Mouse (Mus musculus) heart, embryonic 11.5 days (tissue): ENCODE measurements at regions not wholly inside any gene's neighbourhood (a gene's known extent, or its start where the extent isn't known, plus 50 kb on each side); places are given as distances from the start of the nearest gene placed in this dataset.
A peak's percentile ranks its signal among the peaks of the same experiment; 100 is the strongest.

Source experiments
- ATAC-seq: fragments of 200-750 bp; cut with Nextera tagmentation; replicated peaks from 2 replicates; pipeline ENCODE4 v1.8.0; 2017; ENCODE audit warnings: moderate library complexity; ENCODE audit not compliant: insufficient number of reproducible peaks, low FRiP score, low TSS enrichment
- H3K27ac ChIP-seq: fragments of 300-500 bp; sonication (generic); 2 replicates; pipeline ENCODE4 v1.5.1; 2014; ENCODE audit warnings: mild to moderate bottlenecking, low read depth, low read length
- H3K27me3 ChIP-seq: fragments of 300-500 bp; sonication (generic); 2 replicates; pipeline ENCODE4 v1.6.1; 2014; ENCODE audit warnings: mild to moderate bottlenecking, low read length, mixed read lengths; ENCODE audit not compliant: control insufficient read depth, insufficient read depth
- H3K36me3 ChIP-seq: fragments of 300-500 bp; sonication (generic); 2 replicates; pipeline ENCODE4 v1.6.1; 2014; ENCODE audit warnings: mild to moderate bottlenecking, low read length, moderate library complexity, mixed read lengths; ENCODE audit not compliant: control insufficient read depth, insufficient read depth
- H3K4me1 ChIP-seq: fragments of 300-500 bp; sonication (generic); 2 replicates; pipeline ENCODE4 v1.6.1; 2014; ENCODE audit warnings: low read length; ENCODE audit not compliant: control insufficient read depth, insufficient read depth
- H3K4me2 ChIP-seq: fragments of 300-500 bp; sonication (generic); 2 replicates; pipeline ENCODE4 v1.6.1; 2014; ENCODE audit warnings: mild to moderate bottlenecking, moderate library complexity
- H3K4me3 ChIP-seq: fragments of 300-500 bp; sonication (generic); 2 replicates; pipeline ENCODE4 v1.5.1; 2014; ENCODE audit warnings: low read depth, low read length
- H3K9ac ChIP-seq: fragments of 300-500 bp; sonication (generic); 2 replicates; pipeline ENCODE4 v1.6.1; 2014; ENCODE audit warnings: mild to moderate bottlenecking, low read depth, low read length, moderate library complexity
- H3K9me3 ChIP-seq: fragments of 300-500 bp; sonication (generic); replicated peaks from 2 replicates; pipeline ENCODE4 v1.6.1; 2016; ENCODE audit warnings: low read length; ENCODE audit not compliant: control insufficient read depth
- WGBS: fragments of 180-500 bp; shearing (Covaris S2); extraction: QIAGEN DNeasy Blood & Tissue Kit; methylation state at CpG from one replicate; pipeline ENCODE4 v1.1.7; 2014; ENCODE audit not compliant: insufficient replicate concordance; 5-methylcytosine and 5-hydroxymethylcytosine counted together

DNA sequence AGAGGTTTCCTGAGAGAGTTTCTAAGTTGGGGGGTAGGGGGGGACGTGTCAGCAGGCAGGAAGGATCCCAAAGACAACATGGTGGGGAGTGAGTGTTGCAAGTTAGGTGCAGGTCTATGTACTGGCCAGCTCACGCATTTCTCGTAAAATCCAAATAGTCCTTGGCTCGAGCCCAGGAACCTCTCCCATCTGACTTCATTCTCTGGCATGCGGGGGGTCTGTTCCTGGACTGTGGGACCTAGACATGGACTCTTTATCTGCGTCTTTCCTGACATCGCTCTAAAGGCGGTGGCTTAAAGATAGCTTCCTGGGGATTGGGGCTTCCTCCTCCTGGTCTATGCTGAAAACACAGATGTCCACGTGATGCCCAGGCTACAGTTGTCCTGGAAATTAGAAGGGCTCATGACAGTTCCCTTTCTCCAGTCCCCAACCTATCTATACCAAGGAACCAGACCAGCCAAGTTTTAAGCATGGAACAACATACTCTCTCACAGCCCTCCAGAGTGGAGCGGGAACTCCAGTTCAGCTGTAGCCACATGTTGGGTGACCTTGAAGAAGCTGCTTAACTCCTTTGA is 93.7 kb upstream of the Zmiz1 start:
- 37% methylated on average over 10 of the region's 10 CpGs for WGBS

DNA sequence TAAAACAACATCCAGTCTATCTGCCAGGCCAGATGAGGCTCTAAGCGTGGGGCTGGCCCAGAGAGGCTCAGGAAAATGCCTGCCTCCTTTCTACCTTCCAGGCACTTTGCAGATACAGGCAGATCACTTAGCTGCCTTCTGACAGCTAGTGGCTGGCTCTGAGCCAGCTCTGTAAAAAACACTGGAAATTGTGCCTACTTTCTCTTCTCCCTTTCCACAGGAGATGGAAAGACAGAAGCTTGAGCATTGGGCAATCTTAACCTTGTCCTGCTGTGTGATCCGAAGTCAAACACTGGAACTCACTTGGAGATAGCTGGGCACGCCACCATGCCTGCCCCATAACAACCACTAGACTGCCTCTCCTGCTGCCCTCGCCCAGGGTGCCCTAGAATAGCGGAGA is 93.0 kb upstream of the Zmiz1 start:
- no peaks in the 10 kb centered on the region for H3K27me3 ChIP-seq
- WGBS = 57% methylated on average over 5 of the region's 5 CpGs
- no peaks in the 10 kb centered on the region for H3K36me3 ChIP-seq
- no peak overlapping the region for H3K4me3 ChIP-seq
- H3K9ac ChIP-seq = no peak overlapping the region
- no peak overlapping the region for H3K4me2 ChIP-seq
- peak overlapping the region; percentile 12; the same call in 1 of the 2 replicates for H3K27ac ChIP-seq
- peaks cover 21% of the 10 kb centered on the region for H3K4me1 ChIP-seq
- no peaks in the 10 kb centered on the region; the same call in 1 of the 2 replicates for H3K9me3 ChIP-seq
- no peak for ATAC-seq

More for the DNA sequence above, 93.7 kb upstream of the Zmiz1 start:
- H3K4me1 ChIP-seq = peaks cover 17% of the 10 kb centered on the region
- H3K27me3 ChIP-seq = no peaks in the 10 kb centered on the region
- no peak overlapping the region for H3K4me2 ChIP-seq
- H3K27ac ChIP-seq = no peak overlapping the region
- peak; percentile 44 for ATAC-seq
- no peak overlapping the region for H3K4me3 ChIP-seq
- no peaks in the 10 kb centered on the region for H3K36me3 ChIP-seq
- H3K9me3 ChIP-seq = no peaks in the 10 kb centered on the region; the same call in 1 of the 2 replicates
- H3K9ac ChIP-seq = no peak overlapping the region

DNA sequence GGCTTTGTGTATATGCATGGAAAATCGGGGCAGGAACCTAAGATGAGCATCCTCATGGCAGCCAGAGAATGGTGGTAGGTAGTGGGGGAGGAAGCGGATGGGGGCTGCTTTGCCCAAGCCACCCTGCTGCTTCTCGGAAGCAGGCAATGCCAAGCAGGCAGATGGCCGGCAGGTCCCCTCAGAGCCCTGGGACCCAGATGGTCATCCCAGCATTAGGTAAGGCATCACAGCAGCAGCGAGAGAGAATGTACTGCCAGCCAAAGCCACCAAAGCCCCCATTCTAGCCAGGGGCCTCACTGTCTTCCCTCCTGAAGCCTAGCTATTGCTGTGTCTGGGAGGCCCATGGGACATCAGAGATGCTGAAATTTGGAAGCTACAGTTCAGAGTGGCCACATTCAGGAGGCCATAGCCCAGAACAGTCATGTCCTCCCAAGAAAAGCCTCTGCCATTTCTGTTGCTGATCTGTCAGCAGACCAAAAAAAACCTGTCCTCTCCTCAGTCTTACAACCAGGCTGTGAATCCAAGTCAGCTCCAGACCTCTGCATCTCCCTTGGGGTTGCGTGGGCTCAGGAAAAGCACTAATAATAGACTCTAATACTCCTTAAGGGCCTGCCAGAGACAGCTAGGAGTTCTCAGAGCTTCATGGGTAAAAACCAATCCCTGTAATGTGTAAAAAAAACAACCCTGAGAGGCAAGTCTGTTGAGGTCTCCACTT is 88.5 kb upstream of the Zmiz1 start:
- Histone ChIP-seq H3K4me2 (no peak overlapping the region), H3K4me3 (no peak overlapping the region), H3K4me1 (peaks cover 32% of the 10 kb centered on the region), H3K27me3 (no peaks in the 10 kb centered on the region), H3K9me3 (no peaks in the 10 kb centered on the region; the same call in 1 of the 2 replicates), H3K36me3 (no peaks in the 10 kb centered on the region), H3K27ac (0 out of 2 replicates have a peak overlapping the region, but pooled peaks have one; percentile 41), H3K9ac (0 out of 2 replicates have a peak overlapping the region, but pooled peaks have one; percentile 10)
- 80% methylated on average over 6 of the region's 6 CpGs for WGBS
- no peak for ATAC-seq

DNA sequence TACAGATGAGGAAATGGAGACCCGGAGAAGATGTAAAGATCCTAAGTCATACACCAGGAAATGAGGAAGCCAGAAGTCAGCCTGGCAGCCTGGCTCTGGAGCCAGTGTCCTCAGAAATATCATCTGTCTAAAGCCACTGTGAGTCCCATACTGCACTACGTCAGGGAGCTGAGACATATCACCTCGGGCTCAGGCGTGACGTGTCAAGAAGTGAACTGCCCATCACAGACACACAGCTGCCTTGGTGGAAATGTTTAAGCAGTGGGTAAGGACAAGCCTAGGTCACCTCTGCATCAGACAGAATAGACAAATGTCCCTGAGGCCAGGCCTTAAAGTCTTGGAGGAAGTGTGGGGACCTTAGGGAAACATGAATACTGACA is 88.0 kb upstream of the Zmiz1 start:
- Histone ChIP-seq H3K4me1 (peaks cover 26% of the 10 kb centered on the region), H3K27me3 (no peaks in the 10 kb centered on the region), H3K36me3 (no peaks in the 10 kb centered on the region), H3K9ac (no peak overlapping the region), H3K4me2 (no peak overlapping the region), H3K9me3 (no peaks in the 10 kb centered on the region; the same call in 1 of the 2 replicates), H3K4me3 (no peak overlapping the region), H3K27ac (0 out of 2 replicates have a peak overlapping the region, but pooled peaks have one; percentile 41)
- WGBS = 43% methylated on average over 5 of the region's 5 CpGs
- no peak for ATAC-seq

DNA sequence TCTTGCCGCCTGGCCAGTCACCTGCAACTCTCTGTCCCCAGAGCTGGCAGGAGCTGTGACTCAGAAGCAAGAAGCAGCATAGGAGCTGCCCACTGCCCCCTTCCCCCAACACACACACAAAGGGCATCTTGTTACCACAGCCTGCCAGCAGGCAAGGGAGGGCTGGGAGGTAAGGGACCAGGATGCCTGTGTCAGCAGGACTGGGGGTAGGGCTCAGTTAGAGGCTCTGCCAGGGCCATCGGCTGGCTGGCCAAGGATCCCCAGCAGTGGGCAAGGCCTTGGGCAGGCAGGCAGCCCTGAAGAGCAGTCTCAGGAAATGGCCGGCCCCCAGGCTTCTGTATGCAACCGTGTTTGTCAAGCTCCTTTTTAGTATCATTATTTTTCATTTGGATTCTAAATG is 87.3 kb upstream of the Zmiz1 start:
- no peak for ATAC-seq
- H3K27me3 ChIP-seq = no peaks in the 10 kb centered on the region
- WGBS = 58% methylated on average over 4 of the region's 4 CpGs
- no peaks in the 10 kb centered on the region for H3K36me3 ChIP-seq
- H3K27ac ChIP-seq = no peak overlapping the region
- H3K4me3 ChIP-seq = no peak overlapping the region
- H3K9me3 ChIP-seq = no peaks in the 10 kb centered on the region; the same call in 1 of the 2 replicates
- peaks cover 22% of the 10 kb centered on the region for H3K4me1 ChIP-seq
- H3K4me2 ChIP-seq = no peak overlapping the region
- H3K9ac ChIP-seq = peak overlapping the region; percentile 16; the same call in 1 of the 2 replicates

DNA sequence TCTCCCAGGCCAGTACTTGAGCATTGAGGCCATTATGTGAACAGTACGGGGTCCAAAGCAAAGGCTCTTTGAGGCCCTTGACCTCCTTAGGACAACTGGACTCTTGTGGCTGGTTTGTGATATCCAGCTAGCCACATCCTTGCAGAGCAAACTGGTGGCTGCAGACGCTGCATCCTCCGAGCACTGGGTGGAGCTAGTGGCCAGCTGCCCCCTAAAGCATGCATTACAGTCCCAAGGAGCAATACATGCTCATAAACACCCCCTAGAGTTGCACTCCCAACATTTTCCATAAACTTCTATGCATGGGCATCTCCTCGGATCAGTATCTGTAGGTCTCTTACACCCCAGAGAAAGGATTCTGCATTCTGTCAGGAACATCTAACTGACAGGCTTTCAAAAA is 86.4 kb upstream of the Zmiz1 start:
- Histone ChIP-seq H3K36me3 (no peaks in the 10 kb centered on the region), H3K9ac (no peak overlapping the region), H3K27me3 (no peaks in the 10 kb centered on the region), H3K4me3 (no peak overlapping the region), H3K27ac (no peak overlapping the region), H3K9me3 (no peaks in the 10 kb centered on the region; the same call in 1 of the 2 replicates), H3K4me1 (peaks cover 31% of the 10 kb centered on the region), H3K4me2 (no peak overlapping the region)
- no peak for ATAC-seq
- WGBS = 44% methylated on average over 4 of the region's 4 CpGs

DNA sequence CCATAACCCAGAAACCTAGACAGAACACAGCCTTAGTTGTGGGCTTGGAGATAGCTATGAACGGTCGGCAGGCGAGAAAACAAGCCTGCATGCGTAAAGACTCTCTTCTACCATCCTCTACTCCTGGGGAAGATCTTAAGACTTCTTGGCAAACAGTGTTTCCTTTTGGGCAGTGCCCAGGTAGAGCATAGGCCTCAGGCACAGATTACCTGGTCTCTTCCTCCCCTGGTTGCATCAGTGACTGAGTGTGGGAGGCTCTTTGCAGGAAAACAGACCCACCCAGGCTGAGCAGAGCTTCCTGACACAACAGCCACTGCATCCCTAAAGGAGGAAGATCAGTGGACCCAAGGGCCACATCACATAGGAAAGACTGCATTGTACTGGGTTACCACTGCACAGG is 85.8 kb upstream of the Zmiz1 start:
- Histone ChIP-seq H3K4me3 (no peak overlapping the region), H3K27me3 (no peaks in the 10 kb centered on the region), H3K4me1 (peaks cover 36% of the 10 kb centered on the region), H3K36me3 (no peaks in the 10 kb centered on the region), H3K9ac (no peak overlapping the region), H3K27ac (no peak overlapping the region), H3K4me2 (no peak overlapping the region), H3K9me3 (no peaks in the 10 kb centered on the region; the same call in 1 of the 2 replicates)
- 88% methylated on average over 4 of the region's 4 CpGs for WGBS
- no peak for ATAC-seq

DNA sequence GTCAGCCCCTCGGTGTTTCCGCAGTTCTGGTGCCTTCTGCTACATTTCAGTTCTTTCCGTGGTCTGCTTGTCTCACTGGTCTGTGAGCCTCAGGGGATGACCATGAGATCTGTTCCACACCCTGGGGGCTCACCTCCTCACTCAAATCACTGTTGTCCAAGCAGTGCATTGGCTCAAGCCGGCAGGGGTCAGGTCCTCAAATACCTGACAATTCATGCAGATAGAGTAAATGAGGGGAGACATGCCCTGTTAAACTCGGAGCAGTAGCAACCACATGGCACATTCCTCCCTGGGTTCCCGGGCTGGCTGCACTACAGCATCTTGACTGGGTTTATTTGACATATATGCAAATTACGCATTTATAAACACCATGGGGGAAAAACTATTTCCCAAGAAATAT is 84.0 kb upstream of the Zmiz1 start:
- H3K4me3 ChIP-seq = no peak overlapping the region
- H3K9me3 ChIP-seq = no peaks in the 10 kb centered on the region
- H3K27me3 ChIP-seq = no peaks in the 10 kb centered on the region
- WGBS = 72% methylated on average over 7 of the region's 7 CpGs
- no peak overlapping the region for H3K9ac ChIP-seq
- H3K27ac ChIP-seq = no peak overlapping the region
- ATAC-seq = no peak
- no peaks in the 10 kb centered on the region for H3K36me3 ChIP-seq
- H3K4me2 ChIP-seq = no peak overlapping the region
- peaks cover 49% of the 10 kb centered on the region for H3K4me1 ChIP-seq
